Mouse (Mus musculus): ENCODE results near the gene Otx1. TPM values are rescaled to one million over a fixed set of nuclear protein-coding genes. Genes with fewer than 3 reads are reported as not detected.

Otx1 gene
- polyA plus RNA-seq, 1 experiment from 2014 or later, result not detected

DNA sequence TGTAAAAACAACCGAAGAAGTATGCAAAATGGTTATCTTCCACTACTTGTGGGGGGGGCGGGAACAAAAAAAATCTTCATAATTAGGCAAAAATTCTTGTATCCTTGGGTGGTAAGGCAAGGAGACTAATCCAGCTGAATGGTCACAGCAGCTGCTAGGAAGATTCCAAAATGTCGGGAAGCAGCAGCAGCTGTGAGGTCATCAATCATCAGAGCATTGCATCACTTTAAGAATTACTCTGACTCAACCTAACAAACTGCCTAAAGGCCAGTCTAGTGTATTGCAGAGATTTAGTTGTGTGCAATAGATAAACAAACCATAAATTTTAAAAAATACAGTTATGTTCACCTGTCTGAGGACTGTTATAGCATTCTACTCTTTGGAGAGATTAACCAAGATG lies 29.1 kb downstream of the Otx1 start:
- no peaks in the 10 kb centered on the region for H3K9me3 ChIP-seq
- H3K4me3 ChIP-seq (replicated peaks), result no peak overlapping the region
- WGBS, result 71% methylated on average over 3 of the region's 3 CpGs
- H3K27ac ChIP-seq, result no peak overlapping the region
- no peak for ATAC-seq
- no peaks in the 10 kb centered on the region for H3K4me1 ChIP-seq (replicated peaks)
- no peak overlapping the region for H3K4me2 ChIP-seq (replicated peaks)
- no peak overlapping the region for H3K9ac ChIP-seq
- no peaks in the 10 kb centered on the region for H3K36me3 ChIP-seq
- no peaks in the 10 kb centered on the region for H3K27me3 ChIP-seq (replicated peaks)

DNA sequence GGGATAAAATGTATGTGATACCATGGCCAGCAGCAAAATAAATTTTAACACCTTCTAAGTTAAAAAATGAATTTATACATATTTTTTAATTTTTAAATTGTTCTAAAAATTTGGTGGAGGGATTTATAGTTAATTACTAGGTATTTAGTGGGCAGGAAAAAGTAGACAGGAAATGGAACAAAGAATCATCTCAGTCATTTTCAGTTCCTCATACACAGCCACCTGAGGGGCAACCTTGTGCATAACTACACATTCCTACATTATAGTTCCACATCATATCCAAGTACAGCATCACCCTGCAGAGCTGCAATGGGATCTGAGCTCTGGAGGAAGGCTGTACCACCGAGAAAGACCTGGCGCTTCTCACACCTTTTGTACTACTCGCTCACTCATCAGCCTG lies 33.8 kb downstream of the Otx1 start:
- ATAC-seq, result no peak
- Histone ChIP-seq H3K27me3 (replicated peaks) (no peaks in the 10 kb centered on the region), H3K4me3 (replicated peaks) (no peak overlapping the region), H3K9me3 (no peaks in the 10 kb centered on the region), H3K9ac (no peak overlapping the region), H3K27ac (no peak overlapping the region), H3K4me1 (replicated peaks) (no peaks in the 10 kb centered on the region), H3K4me2 (replicated peaks) (no peak overlapping the region), H3K36me3 (no peaks in the 10 kb centered on the region)
- WGBS, result 96% methylated on average over 3 of the region's 3 CpGs

DNA sequence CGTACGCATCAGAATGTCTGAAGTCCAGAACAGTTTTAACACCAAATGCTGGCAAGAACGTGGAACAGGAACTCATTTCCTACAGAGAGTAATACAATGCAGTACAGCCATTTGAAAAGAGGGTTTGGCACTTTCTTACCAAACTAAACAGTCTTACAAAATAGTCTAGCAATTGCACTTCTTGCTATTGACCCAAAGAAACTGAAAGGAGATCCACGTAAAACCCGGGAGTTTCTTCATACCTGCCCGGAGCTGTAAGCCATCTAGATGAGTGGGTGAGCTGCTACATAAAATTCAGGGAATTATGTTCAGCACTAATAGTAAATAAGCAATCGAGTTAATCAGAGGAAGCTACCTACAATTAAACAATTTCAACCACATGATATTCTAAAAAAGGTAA lies 47.5 kb downstream of the Otx1 start:
- Histone ChIP-seq H3K4me1 (replicated peaks) (no peaks in the 10 kb centered on the region), H3K4me2 (replicated peaks) (no peak overlapping the region), H3K9me3 (no peaks in the 10 kb centered on the region), H3K27ac (no peak overlapping the region), H3K36me3 (no peaks in the 10 kb centered on the region), H3K9ac (no peak overlapping the region), H3K27me3 (replicated peaks) (no peaks in the 10 kb centered on the region), H3K4me3 (replicated peaks) (no peak overlapping the region)
- WGBS, result 88% methylated on average over 7 of the region's 7 CpGs
- ATAC-seq, result no peak

DNA sequence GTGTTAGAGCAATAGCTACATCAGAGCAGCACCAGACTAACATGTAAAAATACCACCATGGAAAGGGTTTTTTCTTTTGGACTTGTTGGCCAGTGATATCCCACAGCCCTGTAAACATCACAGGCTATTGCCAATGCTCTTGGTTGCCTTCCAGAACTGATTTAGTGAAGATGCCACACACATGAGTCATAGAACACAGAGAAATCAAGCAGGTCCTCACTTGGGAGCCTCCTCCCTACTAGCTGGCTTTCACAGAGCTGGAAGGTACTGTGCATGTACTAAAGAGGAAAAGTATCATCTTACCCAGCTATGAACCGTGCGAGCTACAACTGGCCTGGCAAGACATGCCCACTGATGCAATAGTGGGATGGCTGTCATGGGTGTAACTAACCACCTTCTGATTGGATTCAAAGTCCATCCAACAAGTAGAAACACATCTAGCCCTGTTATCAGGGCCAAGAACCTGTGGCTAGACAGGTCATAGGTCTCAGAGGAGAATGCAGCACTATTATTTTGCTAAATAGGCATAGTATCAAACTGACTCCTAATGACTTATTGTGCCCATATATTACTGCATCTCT lies 51.0 kb downstream of the Otx1 start:
- no peak for ATAC-seq
- Histone ChIP-seq H3K9me3 (no peaks in the 10 kb centered on the region), H3K9ac (no peak overlapping the region), H3K4me1 (replicated peaks) (no peaks in the 10 kb centered on the region), H3K36me3 (no peaks in the 10 kb centered on the region), H3K27me3 (replicated peaks) (no peaks in the 10 kb centered on the region), H3K27ac (no peak overlapping the region), H3K4me2 (replicated peaks) (no peak overlapping the region), H3K4me3 (replicated peaks) (no peak overlapping the region)
- WGBS, result 86% methylated on average over 2 of the region's 2 CpGs

DNA sequence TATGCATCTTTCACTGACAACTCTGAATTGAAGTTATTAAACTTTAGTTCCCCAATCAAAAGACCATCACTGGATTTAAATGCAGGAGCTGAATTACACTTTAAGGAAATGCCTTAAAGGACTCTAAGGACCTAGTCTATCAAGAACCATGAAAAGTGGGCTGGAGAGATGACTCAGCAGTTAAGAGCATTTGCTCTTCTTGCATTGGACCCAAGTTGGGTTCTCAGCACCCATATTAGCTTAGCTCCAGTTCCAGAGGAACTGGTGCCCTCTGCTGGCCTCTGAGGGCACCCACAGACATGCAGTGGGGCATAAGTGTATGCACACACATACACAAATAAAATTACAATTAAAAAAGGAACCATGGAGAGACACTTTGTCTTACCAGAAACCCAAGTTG lies 52.6 kb downstream of the Otx1 start:
- Histone ChIP-seq H3K4me2 (replicated peaks) (no peak overlapping the region), H3K4me3 (replicated peaks) (no peak overlapping the region), H3K27me3 (replicated peaks) (no peaks in the 10 kb centered on the region), H3K4me1 (replicated peaks) (no peaks in the 10 kb centered on the region), H3K36me3 (no peaks in the 10 kb centered on the region), H3K27ac (no peak overlapping the region), H3K9me3 (no peaks in the 10 kb centered on the region), H3K9ac (no peak overlapping the region)
- ATAC-seq, result no peak

Measured in intestine, embryonic 15.5 days (tissue).